Mouse (Mus musculus) MEL (cell line): ENCODE results near the gene Lrrc59.

Experiments
- CTCF ChIP-seq, 3 experiments: IDR thresholded peaks in 2 of 3; conservative IDR thresholded peaks in 1 of 3; 2 replicates each; pipeline ENCODE4 v1.5.1; 2011 to 2012; ENCODE audit warnings: low read length in 3 of 3, low read depth in 2 of 3, mild to moderate bottlenecking in 2 of 3, improper control_type of control experiment in 1 of 3, inconsistent platforms in 1 of 3, mixed read lengths in 1 of 3, moderate library complexity in 1 of 3; ENCODE audit not compliant: control insufficient read depth in 1 of 3, insufficient read depth in 1 of 3, poor library complexity in 1 of 3, severe bottlenecking in 1 of 3
- SMC3 ChIP-seq: IDR thresholded peaks from 2 replicates; pipeline ENCODE4 v1.6.1; 2011; ENCODE audit warnings: low read depth, low read length, improper control_type of control experiment

- TF ChIP-seq CTCF (IDR thresholded peaks at IDR 0.05 in 2 of 3, conservative IDR thresholded peaks at IDR 0.05 in 1 of 3; ENCODE audit: control insufficient read depth in 1 of 3, insufficient read depth in 1 of 3, low read depth in 2 of 3, low read length in 3 of 3, poor library complexity in 1 of 3, severe bottlenecking in 1 of 3) (no peak), SMC3 (no peak)
These were observed 27.1 kb upstream of the Lrrc59 start for GRCm38 (mm10) chr11:94602356-94602955.
